Mouse (Mus musculus) neural tube, embryonic 11.5 days (tissue): ENCODE data around the gene Slc45a2. TPM values are rescaled to one million over a fixed set of nuclear protein-coding genes. Genes with fewer than 3 reads are reported as not detected.

Experiments
- ATAC-seq: fragments of 200-750 bp; cut with Nextera tagmentation; 2 replicates; pipeline ENCODE4 v1.8.0; 2017; ENCODE audit warnings: moderate number of reproducible peaks, mild to moderate bottlenecking, moderate TSS enrichment, moderate library complexity; ENCODE audit not compliant: insufficient read depth, low FRiP score, low TSS enrichment
- DNase-seq: peaks from one replicate; pipeline ENCODE4 v3.0.0-alpha.2; 2015; ENCODE audit warnings: low spot score
- H3K27ac ChIP-seq: fragments of 300-500 bp; sonication (generic); 2 replicates; pipeline ENCODE4 v1.5.1; 2014; ENCODE audit warnings: low read depth, mild to moderate bottlenecking, low read length
- H3K27me3 ChIP-seq: fragments of 300-500 bp; sonication (generic); 2 replicates; pipeline ENCODE4 v1.6.1; 2014; ENCODE audit warnings: mild to moderate bottlenecking, low read length, mixed read lengths; ENCODE audit not compliant: control insufficient read depth, insufficient read depth
- H3K36me3 ChIP-seq: fragments of 300-500 bp; sonication (generic); 2 replicates; pipeline ENCODE4 v1.6.1; 2014; ENCODE audit warnings: mild to moderate bottlenecking, low read length, moderate library complexity, mixed read lengths; ENCODE audit not compliant: control insufficient read depth, insufficient read depth
- H3K4me1 ChIP-seq: fragments of 300-500 bp; sonication (generic); 2 replicates; pipeline ENCODE4 v1.6.1; 2014; ENCODE audit warnings: low read length, mixed read lengths; ENCODE audit not compliant: control insufficient read depth, insufficient read depth
- H3K4me2 ChIP-seq: fragments of 300-500 bp; sonication (generic); 2 replicates; pipeline ENCODE4 v1.6.1; 2014; ENCODE audit warnings: low read depth, mild to moderate bottlenecking, moderate library complexity
- H3K4me3 ChIP-seq: fragments of 300-500 bp; sonication (generic); 2 replicates; pipeline ENCODE4 v1.5.1; 2014; ENCODE audit warnings: low read depth, low read length
- H3K9ac ChIP-seq: fragments of 300-500 bp; sonication (generic); 2 replicates; pipeline ENCODE4 v1.6.1; 2014; ENCODE audit warnings: mild to moderate bottlenecking, low read length
- H3K9me3 ChIP-seq: fragments of 300-500 bp; sonication (generic); 2 replicates; pipeline ENCODE4 v1.6.1; 2016; ENCODE audit warnings: low read length; ENCODE audit not compliant: control insufficient read depth
- WGBS: fragments of 180-500 bp; shearing (Covaris S2); extraction: QIAGEN DNeasy Blood & Tissue Kit; methylation state at CpG from one replicate; pipeline ENCODE4 v1.1.7; 2014; 5-methylcytosine and 5-hydroxymethylcytosine counted together
- polyA plus RNA-seq: library from polyadenylated mRNA; unstranded; fragments of >200 nt; fragmentation: Nextera tagmentation; extraction: Ambion mirVana; gene quantifications from 2 replicates; pipeline ENCODE4 v1.2.1, GENCODE M21; 2014

Slc45a2 gene
- polyA plus RNA-seq, 1 experiment from 2014 or later = 0.09 TPM

DNA sequence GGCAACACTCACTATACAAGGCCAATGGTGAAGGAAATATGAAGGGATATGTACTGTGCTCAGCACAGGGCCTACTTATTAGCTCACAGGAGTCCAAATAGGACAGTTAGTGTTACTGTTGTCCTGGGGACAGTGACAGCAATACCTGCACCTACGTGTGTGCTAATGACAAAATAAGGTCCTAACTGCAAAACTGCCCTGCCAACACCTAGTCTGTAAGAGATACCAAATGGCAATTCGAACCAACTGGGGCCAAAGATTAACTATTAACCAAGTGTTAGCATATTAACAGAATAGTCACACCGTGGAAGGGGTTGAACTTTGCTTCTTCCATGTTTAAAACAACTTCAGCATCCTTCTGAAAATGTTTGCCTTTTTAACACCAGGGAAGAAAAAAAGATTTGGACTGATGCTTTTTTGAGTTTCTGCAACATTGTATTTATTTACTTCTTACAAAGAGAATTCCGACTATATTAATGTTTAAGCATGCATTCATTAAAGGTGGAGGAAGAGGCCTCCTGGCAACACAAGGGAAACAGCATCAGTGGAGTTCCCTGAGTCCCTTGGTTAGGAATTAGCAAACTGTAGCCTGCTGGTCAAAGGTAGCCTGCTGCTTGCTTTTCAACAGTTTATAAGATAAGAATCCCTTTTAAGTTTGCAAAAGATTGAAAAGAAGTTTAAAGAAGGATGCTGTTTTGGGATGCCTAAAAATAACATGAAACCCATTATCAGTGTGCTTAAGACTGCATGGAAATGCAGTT is 26.5 kb downstream of the Slc45a2 start:
- no peak overlapping the region for H3K27ac ChIP-seq
- H3K4me1 ChIP-seq = no peaks in the 10 kb centered on the region
- no peaks in the 10 kb centered on the region for H3K36me3 ChIP-seq
- no peak overlapping the region for H3K4me2 ChIP-seq
- no peaks in the 10 kb centered on the region for H3K9me3 ChIP-seq
- no peaks in the 10 kb centered on the region for H3K27me3 ChIP-seq
- H3K4me3 ChIP-seq = no peak overlapping the region
- no peak for ATAC-seq
- no peak for DNase-seq
- 76% methylated on average over 4 of the region's 4 CpGs for WGBS
- H3K9ac ChIP-seq = no peak overlapping the region

DNA sequence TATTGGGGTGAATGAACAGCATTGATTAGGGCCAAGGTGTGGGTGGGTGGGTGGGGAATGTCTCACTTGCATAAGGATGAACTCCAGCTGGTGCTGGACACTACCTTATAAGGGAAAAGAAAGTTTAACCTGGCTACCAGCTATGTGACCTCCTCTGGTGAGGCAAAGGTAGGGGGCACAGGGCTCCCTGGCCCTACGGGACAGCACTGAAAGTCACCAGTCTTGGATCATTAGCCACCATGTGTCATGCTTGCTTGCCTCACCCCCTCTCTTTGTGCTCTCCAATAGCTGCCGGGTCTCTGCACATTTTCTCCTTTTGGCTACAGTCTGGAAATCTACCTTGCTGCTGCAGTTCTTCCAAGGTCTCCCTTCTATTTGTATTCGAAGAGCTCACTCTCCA is 29.7 kb downstream of the Slc45a2 start:
- 75% methylated on average over 3 of the region's 3 CpGs for WGBS

DNA sequence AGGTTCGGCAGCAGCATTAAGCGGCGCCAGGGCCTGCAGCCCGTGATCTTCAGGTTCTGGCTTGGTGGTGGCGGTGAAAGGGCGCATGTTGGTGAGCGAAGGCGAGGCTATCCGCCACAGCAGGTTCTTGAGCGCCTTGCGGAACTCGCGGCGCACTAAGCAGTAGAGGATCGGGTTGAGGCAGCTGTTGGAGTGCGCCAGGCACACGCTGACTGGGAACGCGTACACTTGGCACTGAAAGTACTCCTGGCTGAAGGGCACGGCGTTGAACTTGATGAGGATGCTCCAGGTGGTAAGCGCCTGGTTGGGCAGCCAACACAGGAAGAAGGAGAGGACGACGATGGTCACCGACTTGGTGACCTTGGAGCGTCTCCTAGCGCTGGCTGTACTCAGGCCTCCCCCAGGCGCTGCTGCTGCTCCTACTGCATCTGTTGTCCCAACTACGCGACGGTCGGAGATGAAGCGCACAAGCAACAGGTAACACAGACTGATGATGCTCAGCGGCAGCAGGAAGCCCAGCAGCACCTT is 35.5 kb downstream of the Slc45a2 start:
- ATAC-seq = no peak
- H3K4me1 ChIP-seq = peaks cover 17% of the 10 kb centered on the region
- no peaks in the 10 kb centered on the region for H3K36me3 ChIP-seq

More for the DNA sequence above, 29.7 kb downstream of the Slc45a2 start:
- ATAC-seq = no peak
- Histone ChIP-seq H3K9me3 (no peaks in the 10 kb centered on the region), H3K36me3 (no peaks in the 10 kb centered on the region), H3K9ac (no peak overlapping the region), H3K4me3 (no peak overlapping the region), H3K27me3 (peaks cover 7% of the 10 kb centered on the region), H3K4me1 (no peaks in the 10 kb centered on the region), H3K4me2 (no peak overlapping the region), H3K27ac (no peak overlapping the region)
- DNase-seq = no peak

DNA sequence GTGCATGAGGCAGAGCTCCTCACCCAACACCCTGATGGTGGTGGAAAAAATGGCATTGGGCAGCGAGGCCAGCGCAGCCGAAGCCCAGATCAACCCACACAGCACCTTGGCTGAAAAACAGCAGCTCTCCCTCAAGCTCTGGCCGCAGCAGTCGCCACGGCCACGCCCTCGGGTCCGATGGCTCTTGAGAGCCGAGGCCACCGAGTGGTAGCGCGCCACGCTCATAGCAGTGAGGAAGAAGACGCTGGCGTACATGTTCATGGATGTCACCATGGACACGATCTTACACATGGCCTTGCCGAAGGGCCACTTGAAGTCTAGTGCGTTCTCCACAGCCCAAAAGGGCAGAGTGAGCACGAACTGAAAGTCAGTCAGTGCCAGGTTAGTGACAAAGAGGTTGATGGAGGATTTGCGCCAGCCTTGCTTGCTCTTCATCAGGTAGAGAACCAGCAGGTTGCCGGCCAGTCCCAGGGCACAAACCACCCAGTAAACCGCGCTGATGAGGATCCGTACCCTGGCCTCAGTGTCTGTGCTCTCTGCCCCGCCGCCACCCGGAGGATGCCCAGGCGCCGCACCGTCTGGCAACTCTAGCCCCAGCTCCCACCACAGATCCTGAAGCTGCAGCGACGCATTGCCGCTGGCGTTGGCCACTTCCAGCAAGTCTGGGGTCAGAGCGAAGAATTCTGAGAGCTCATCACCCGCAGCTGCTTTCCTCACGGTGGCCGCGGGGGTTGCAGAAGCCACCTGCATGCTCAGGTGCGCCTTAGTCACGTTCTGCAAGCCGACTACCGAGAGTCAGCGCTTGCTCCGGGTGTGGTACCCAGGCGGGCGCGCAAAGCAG is 36.2 kb downstream of the Slc45a2 start:
- Histone ChIP-seq H3K36me3 (no peaks in the 10 kb centered on the region), H3K4me2 (peak overlapping the region; percentile 59), H3K27ac (no peak overlapping the region), H3K9me3 (no peaks in the 10 kb centered on the region), H3K9ac (peak overlapping the region; percentile 22; the same call in 1 of the 2 replicates), H3K27me3 (peaks cover 38% of the 10 kb centered on the region), H3K4me1 (peaks cover 17% of the 10 kb centered on the region), H3K4me3 (peak overlapping the region; percentile 35)
- WGBS = 3% methylated on average over 49 of the region's 49 CpGs
- DNase-seq (peak; percentile 36), ATAC-seq (peak; percentile 36; the same call in 1 of the 2 replicates)

More for the DNA sequence above, 35.5 kb downstream of the Slc45a2 start:
- Histone ChIP-seq H3K9ac (no peak overlapping the region; the same call in 1 of the 2 replicates), H3K4me3 (peak overlapping the region; percentile 35), H3K9me3 (no peaks in the 10 kb centered on the region), H3K27ac (no peak overlapping the region), H3K27me3 (peaks cover 38% of the 10 kb centered on the region), H3K4me2 (peak overlapping the region; percentile 59)
- 5% methylated on average over 34 of the region's 34 CpGs for WGBS
- DNase-seq = peak; percentile 36

DNA sequence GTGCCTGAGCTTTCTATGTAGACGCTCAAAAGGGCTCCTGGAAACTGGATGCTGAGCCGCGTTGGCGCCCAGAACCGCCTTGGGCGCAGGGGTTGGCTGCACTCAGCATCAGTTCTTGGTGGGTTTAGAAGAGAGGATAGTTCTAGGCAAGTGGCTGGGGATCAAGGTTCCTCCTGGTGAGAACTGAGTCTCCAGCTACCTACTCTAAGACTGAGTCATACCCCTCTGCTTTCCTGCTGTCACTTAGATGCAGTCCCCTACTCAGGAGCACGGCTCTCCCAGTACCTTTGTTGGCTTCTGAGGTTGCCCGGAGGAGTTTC is 36.8 kb downstream of the Slc45a2 start:
- H3K27me3 ChIP-seq = peaks cover 38% of the 10 kb centered on the region
- DNase-seq (peak; percentile 30), ATAC-seq (no peak)
- H3K9ac ChIP-seq = peak overlapping the region; percentile 22; the same call in 1 of the 2 replicates
- peaks cover 17% of the 10 kb centered on the region for H3K4me1 ChIP-seq
- peak overlapping the region; percentile 35 for H3K4me3 ChIP-seq
- H3K9me3 ChIP-seq = no peaks in the 10 kb centered on the region
- H3K36me3 ChIP-seq = no peaks in the 10 kb centered on the region
- no peak overlapping the region for H3K27ac ChIP-seq
- 4% methylated on average over 8 of the region's 8 CpGs for WGBS
- peak overlapping the region; percentile 59 for H3K4me2 ChIP-seq

DNA sequence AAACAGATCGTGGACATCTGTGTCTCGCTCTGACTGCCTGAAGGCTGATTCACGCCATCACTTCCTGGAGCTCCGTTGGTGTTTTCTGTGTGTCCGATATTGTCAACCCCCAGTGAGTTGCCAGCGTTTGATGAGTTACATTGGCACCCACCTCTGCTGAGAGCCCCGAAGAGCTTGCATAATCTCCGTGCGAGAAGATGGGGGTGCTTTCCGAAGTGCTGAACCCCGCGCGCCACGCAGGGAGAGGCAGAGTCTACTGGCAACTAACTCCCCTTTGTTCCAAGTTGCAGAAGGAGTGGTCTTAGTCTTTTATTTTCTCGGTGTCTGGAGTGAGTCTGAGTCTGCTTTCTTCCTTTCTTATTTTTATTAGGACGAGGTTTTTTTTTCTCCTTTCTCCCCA is 37.2 kb downstream of the Slc45a2 start, which contains the start of gene Rxfp3:
Rxfp3 (minus strand) TSS at position 281 of the 400 bp plus-strand sequence.
- 4% methylated on average over 16 of the region's 16 CpGs for WGBS
- Histone ChIP-seq H3K36me3 (no peaks in the 10 kb centered on the region), H3K4me1 (peaks cover 17% of the 10 kb centered on the region), H3K9ac (peak within 1 kb of the TSS; percentile 22; the same call in 1 of the 2 replicates), H3K9me3 (no peaks in the 10 kb centered on the region), H3K4me2 (peak within 1 kb of the TSS; percentile 59), H3K27ac (no peak within 1 kb of the TSS), H3K27me3 (peaks cover 38% of the 10 kb centered on the region), H3K4me3 (peak within 1 kb of the TSS; percentile 35)
- ATAC-seq (no peak), DNase-seq (peak; percentile 16)

DNA sequence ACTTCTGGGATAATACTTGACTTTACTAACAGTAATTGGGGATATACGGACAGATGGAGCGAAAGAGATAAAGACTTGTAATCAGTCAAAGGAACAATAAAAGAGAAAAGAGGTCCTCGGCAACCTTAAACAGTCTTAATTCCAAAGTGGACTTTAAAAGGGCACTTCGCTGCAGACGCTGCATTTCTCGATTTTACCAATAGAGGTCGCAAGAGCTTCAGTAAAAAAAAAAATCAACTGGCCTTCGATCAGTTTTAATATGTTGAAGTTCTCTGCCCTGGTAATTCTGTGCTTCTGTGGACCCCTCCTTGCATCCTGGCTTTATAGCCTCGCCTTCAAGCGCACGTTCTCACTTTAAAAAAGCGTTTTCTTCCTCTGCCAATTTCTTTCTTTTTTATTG is 38.0 kb downstream of the Slc45a2 start:
- no peaks in the 10 kb centered on the region for H3K9me3 ChIP-seq
- H3K4me2 ChIP-seq = no peak overlapping the region
- peaks cover 38% of the 10 kb centered on the region for H3K27me3 ChIP-seq
- WGBS = 2% methylated on average over 12 of the region's 12 CpGs
- H3K4me1 ChIP-seq = peaks cover 17% of the 10 kb centered on the region
- H3K27ac ChIP-seq = no peak overlapping the region
- ATAC-seq (no peak), DNase-seq (peak; percentile 74)
- H3K9ac ChIP-seq = no peak overlapping the region
- H3K36me3 ChIP-seq = no peaks in the 10 kb centered on the region
- no peak overlapping the region for H3K4me3 ChIP-seq

DNA sequence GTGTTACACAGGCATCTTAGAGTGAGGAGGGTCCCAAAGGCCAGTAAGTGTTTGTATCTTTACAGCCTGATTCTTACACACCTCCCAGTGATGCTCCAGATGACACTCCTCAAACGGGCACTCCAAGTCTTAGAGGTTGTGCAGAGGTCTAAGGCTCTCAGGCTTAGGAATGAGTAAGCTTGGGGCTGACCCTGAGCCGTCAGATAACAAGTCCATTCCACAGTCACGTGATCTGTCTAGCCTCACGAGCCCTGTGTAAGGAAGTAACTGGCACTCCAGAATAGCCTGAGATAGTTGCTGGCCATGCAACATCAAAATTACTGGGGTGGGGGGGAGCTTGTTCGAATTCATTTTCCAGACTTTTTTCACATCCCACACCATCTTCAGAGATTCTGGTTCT is 39.5 kb downstream of the Slc45a2 start:
- H3K4me2 ChIP-seq = no peak overlapping the region
- H3K4me1 ChIP-seq = peaks cover 17% of the 10 kb centered on the region
- no peak overlapping the region for H3K27ac ChIP-seq
- 66% methylated on average over 5 of the region's 5 CpGs for WGBS
- H3K27me3 ChIP-seq = peaks cover 32% of the 10 kb centered on the region
- ATAC-seq = no peak
- DNase-seq = no peak
- no peaks in the 10 kb centered on the region for H3K9me3 ChIP-seq
- no peaks in the 10 kb centered on the region for H3K36me3 ChIP-seq
- no peak overlapping the region for H3K4me3 ChIP-seq
- no peak overlapping the region for H3K9ac ChIP-seq
